Mouse (Mus musculus) heart, adult 2 months (tissue): ENCODE data around the gene Gcc2. TPM values are rescaled to one million over a fixed set of nuclear protein-coding genes. Genes with fewer than 3 reads are reported as not detected.

ENCODE experiments used
- DNase-seq, 2 experiments: peaks; one replicate each; pipeline ENCODE4 v3.0.0; 2021
- H3K27ac ChIP-seq: fragments of 200-600 bp; 2 replicates; pipeline ENCODE4 v1.8.1; 2022
- H3K27me3 ChIP-seq: fragments of 200-500 bp; 2 replicates; pipeline ENCODE4 v1.6.1; 2012; ENCODE audit warnings: mild to moderate bottlenecking, low read length, inconsistent platforms, mixed read lengths; ENCODE audit not compliant: control insufficient read depth, insufficient read depth
- H3K36me3 ChIP-seq: fragments of 200-500 bp; 2 replicates; pipeline ENCODE4 v1.6.1; 2012; ENCODE audit warnings: low read length, inconsistent platforms; ENCODE audit not compliant: control insufficient read depth, insufficient read depth
- H3K4me1 ChIP-seq: fragments of 200-500 bp; 2 replicates; pipeline ENCODE4 v1.6.1; 2011; ENCODE audit warnings: low read length; ENCODE audit not compliant: control insufficient read depth, insufficient read depth
- H3K4me3 ChIP-seq: fragments of 200-600 bp; 2 replicates; pipeline ENCODE4 v1.8.1; 2022
- H3K79me2 ChIP-seq: fragments of 200-500 bp; replicated peaks from 2 replicates; pipeline ENCODE4 v1.6.1; 2012; ENCODE audit warnings: mild to moderate bottlenecking, inconsistent platforms, low read length, moderate library complexity, mixed read lengths; ENCODE audit not compliant: control insufficient read depth, insufficient read depth
- H3K9ac ChIP-seq: fragments of 200-500 bp; 2 replicates; pipeline ENCODE4 v1.6.1; 2012; ENCODE audit warnings: low read depth, mild to moderate bottlenecking, control low read depth, inconsistent platforms, low read length, mixed read lengths
- CTCF ChIP-seq: fragments of 200-600 bp; IDR thresholded peaks from 2 replicates; pipeline ENCODE4 v1.8.1; 2022; ENCODE audit warnings: antibody characterized with exemption, mild to moderate bottlenecking, moderate library complexity
- EP300 ChIP-seq: fragments of 200-500 bp; IDR thresholded peaks from 2 replicates; pipeline ENCODE4 v1.6.1; 2011; ENCODE audit warnings: low read depth, low read length, control low read depth; ENCODE audit not compliant: insufficient read depth
- POLR2A ChIP-seq: fragments of 200-500 bp; IDR thresholded peaks from 2 replicates; pipeline ENCODE4 v1.6.1; 2011; ENCODE audit warnings: mild to moderate bottlenecking, low read depth, low read length, control low read depth; ENCODE audit not compliant: insufficient read depth
- WGBS: fragments of 180-500 bp; shearing (Covaris S2); methylation state at CpG from one replicate; pipeline ENCODE4 v1.1.7; 2018; 5-methylcytosine and 5-hydroxymethylcytosine counted together
- intact Hi-C: fragments of 180-260 bp; cut with DNase I; formaldehyde crosslinking; loops from one replicate; pipeline ENCODE4 v1.15.1; 2025
- polyA plus RNA-seq: library from polyadenylated mRNA; depleted of rRNA; stranded (reverse); fragments of >200 nt; gene quantifications from 2 replicates; pipeline ENCODE4 v1.2.3, GENCODE M21; 2012; rRNA removed
- total RNA-seq, 2 experiments: library from RNA; stranded (reverse); gene quantifications; 2 replicates each; pipeline ENCODE4 v1.2.3; 2021

Gene Gcc2
- total and polyA plus RNA-seq, 3 experiments: 7.9 to 29.3 (median 22.6) TPM

- Histone ChIP-seq H3K27ac (no peak overlapping the region), H3K4me3 (no peak overlapping the region), H3K27me3 (no peaks in the 10 kb centered on the region), H3K4me1 (peaks cover 10% of the 10 kb centered on the region), H3K79me2 (peaks cover 3% of the 10 kb centered on the region; the same call in 1 of the 2 replicates), H3K36me3 (peaks cover 21% of the 10 kb centered on the region), H3K9ac (no peak overlapping the region)
- no peak for DNase-seq
- 73% methylated on average over 3 of the region's 3 CpGs for WGBS
- intact Hi-C loops: loop anchor here (10.0 kb wide), 2 partner anchors 202 to 272 kb away; no protein-coding TSS in a partner anchor
- TF ChIP-seq POLR2A: no peak
- no peak for TF ChIP-seq CTCF
- TF ChIP-seq EP300: no peak
Observed at GRCm38 (mm10) chr10:58352364-58352763, 97.1 kb downstream of the Gcc2 start.

GRCm38 (mm10) chr10:58354561-58354960 lies 99.3 kb downstream of the Gcc2 start:
- no peak overlapping the region; the same call in 1 of the 2 replicates for H3K4me3 ChIP-seq
- intact Hi-C loops: loop anchor here (2.0 to 10.0 kb wide), 3 partner anchors 32 to 270 kb away; partner anchors contain the start of gene Lims1
- H3K27ac ChIP-seq: peak overlapping the region; percentile 70
- TF ChIP-seq POLR2A (no peak), EP300 (no peak), CTCF (no peak)
- 4% methylated on average over 3 of the region's 3 CpGs for WGBS
- H3K36me3 ChIP-seq: peaks cover 23% of the 10 kb centered on the region
- DNase-seq: peak in 1 of 2 experiments; percentile 29
- H3K79me2 ChIP-seq: peaks cover 2% of the 10 kb centered on the region; the same call in 1 of the 2 replicates
- no peaks in the 10 kb centered on the region for H3K27me3 ChIP-seq
- H3K9ac ChIP-seq: peak overlapping the region; percentile 33; the same call in 1 of the 2 replicates
- peaks cover 11% of the 10 kb centered on the region for H3K4me1 ChIP-seq

Other genes starting within 250 kb of the Gcc2 start
- not detected for gene AW822073, start 30.6 kb upstream of the Gcc2 start, total RNA-seq
- not detected in 2 replicates for gene AW822073, start 30.6 kb upstream of the Gcc2 start, polyA plus RNA-seq
- gene Duxf3, start 22.8 kb upstream of the Gcc2 start, total RNA-seq: not detected
- not detected in 2 replicates for gene Duxf3, start 22.8 kb upstream of the Gcc2 start, polyA plus RNA-seq
- gene Gm4981, start 18.8 kb upstream of the Gcc2 start, total RNA-seq: not detected
- not detected in 2 replicates for gene Gm4981, start 18.8 kb upstream of the Gcc2 start, polyA plus RNA-seq
- 100 to 1,000 TPM; 144 to 155 TPM for gene Lims1, start 68.0 kb downstream of the Gcc2 start, total RNA-seq
- 25.6 and 64.3 TPM in 2 replicates for gene Lims1, start 68.0 kb downstream of the Gcc2 start, polyA plus RNA-seq
- 10 to 100 TPM; 47.5 to 53.5 TPM for gene Ranbp2, start 191.4 kb downstream of the Gcc2 start, total RNA-seq
- gene Ranbp2, start 191.4 kb downstream of the Gcc2 start, polyA plus RNA-seq: 3.2 and 9.5 TPM in 2 replicates
- gene Ccdc138, start 242.5 kb downstream of the Gcc2 start, total RNA-seq: under 1 TPM; 0.43 to 0.70 TPM
- 0.21 and 0.23 TPM in 2 replicates for gene Ccdc138, start 242.5 kb downstream of the Gcc2 start, polyA plus RNA-seq